Mouse (Mus musculus) large intestine, adult 2 months (tissue): Measurements from ENCODE around the gene Gm21852. TPM values are rescaled to one million over a fixed set of nuclear protein-coding genes. Genes with fewer than 3 reads are reported as not detected.
"Not testable (repeated sequence)": the region's sequence is repeated elsewhere in the genome, so short reads cannot be mapped to it uniquely, and the experiment has no call there.

Source experiments
- DNase-seq: peaks from one replicate; pipeline ENCODE4 v3.0.0-alpha.2; 2012; ENCODE audit warnings: low read depth, low spot score
- WGBS: fragments of 180-500 bp; shearing (Covaris S2); methylation state at CpG from one replicate; pipeline ENCODE4 v1.1.7; 2018; 5-methylcytosine and 5-hydroxymethylcytosine counted together
- polyA plus RNA-seq: library from polyadenylated mRNA; depleted of rRNA; stranded (reverse); fragments of >200 nt; gene quantifications from 2 replicates; pipeline ENCODE4 v1.2.3, GENCODE M21; 2012; rRNA removed

The Gm21852 gene
- polyA plus RNA-seq, result not detected in 2 replicates

DNA sequence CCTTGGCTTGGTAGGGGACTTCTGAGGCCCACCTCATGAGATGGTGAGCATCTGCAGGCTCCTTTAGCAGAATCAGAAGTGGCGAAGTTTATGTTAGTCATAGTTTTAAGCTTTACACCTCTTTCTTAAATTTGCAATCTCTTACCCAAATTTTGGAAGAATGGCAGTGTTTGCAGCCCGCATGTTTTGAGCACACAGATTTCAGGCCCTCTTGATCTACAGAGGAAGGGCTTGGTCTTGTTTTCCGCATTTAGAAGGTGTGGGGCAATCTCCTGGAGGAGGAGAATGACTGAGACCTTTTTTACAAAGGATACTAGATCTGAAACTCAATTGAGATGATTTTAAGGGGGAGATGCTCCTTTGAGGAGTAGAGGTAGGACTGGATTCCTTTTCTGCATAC, at the start of gene Gm21852:
Gene Gm21852, minus strand, starts transcription at position 101 of the 400 bp plus-strand sequence.
- WGBS, result no CpG with 5 or more reads among the region's 3 CpGs
- DNase-seq, result not testable (repeated sequence)

Other genes with a start within 250 kb of the Gm21852 start
- not detected in 2 replicates for gene Gm21797, start 123.8 kb upstream of the Gm21852 start, polyA plus RNA-seq
- not detected in 2 replicates for gene Gm20795, start 152.9 kb upstream of the Gm21852 start, polyA plus RNA-seq